In the genomic region with DNA sequence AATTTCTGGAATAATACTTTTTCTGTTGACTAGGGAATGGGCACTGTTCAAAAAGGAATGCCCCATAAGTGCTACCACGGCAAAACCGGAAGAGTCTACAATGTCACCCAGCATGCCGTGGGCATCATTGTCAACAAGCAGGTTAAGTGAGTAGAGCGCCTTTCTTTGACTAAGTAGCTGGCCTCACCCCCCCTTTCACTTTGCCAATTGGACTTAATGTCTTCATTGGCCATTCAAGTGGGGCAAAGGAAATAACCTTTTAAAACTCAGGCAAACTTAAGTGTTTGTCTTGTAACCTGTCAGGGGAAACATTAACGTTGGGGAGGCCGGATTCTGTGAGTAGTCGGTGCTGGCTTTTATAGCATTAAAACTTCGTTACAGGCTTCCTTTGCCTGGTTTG, we compare ENCODE assay signal across 23 mouse cellular contexts. TPM values are rescaled to one million over a fixed set of nuclear protein-coding genes. Genes with fewer than 3 reads are reported as not detected.
DNase-seq lines count a peak whose midpoint lies in the region; ATAC-seq and TF ChIP-seq lines count a peak whose summit lies in the region.
"Had no signal": no experiment of that assay in that cellular context is flagged by ENCODE, and none has a peak within 500 bp of the region (broad histone marks: within the 10 kb centered on the region; RNA-seq: fewer than 3 reads in every experiment).

No protein-coding gene starts in this region.

- H3K36me3 ChIP-seq in intestine, embryonic 15.5 days: peaks cover 19% of the 10 kb centered on the region
- H3K36me3 ChIP-seq in intestine, postnatal 0 days (ENCODE audit: control insufficient read depth, insufficient read depth): peaks cover 35% of the 10 kb centered on the region
- H3K36me3 ChIP-seq in lung, postnatal 0 days (ENCODE audit: insufficient read depth, low read length): peaks cover 30% of the 10 kb centered on the region; the same call in 1 of the 2 replicates
- peaks cover 62% of the 10 kb centered on the region for H3K36me3 ChIP-seq in G1E (replicated peaks)
- peaks cover 53% of the 10 kb centered on the region for H3K36me3 ChIP-seq in liver, embryonic 13.5 days

- H3K4me2 ChIP-seq in intestine, embryonic 15.5 days (replicated peaks): peak overlapping the region; percentile 70
- no peak overlapping the region for H3K4me2 ChIP-seq in intestine, postnatal 0 days (replicated peaks; ENCODE audit: low read depth)
- H3K4me2 ChIP-seq in lung, postnatal 0 days (replicated peaks; ENCODE audit: low read depth, low read length): no peak overlapping the region
- peak overlapping the region; percentile 74 for H3K4me2 ChIP-seq in liver, embryonic 13.5 days

- no peak for TF ChIP-seq CTCF in intestine, postnatal 0 days (IDR thresholded peaks at IDR 0.05; ENCODE audit: low read depth)
- TF ChIP-seq CTCF in lung, postnatal 0 days (IDR thresholded peaks at IDR 0.05): no peak
- TF ChIP-seq CTCF in G1E (IDR thresholded peaks at IDR 0.05; ENCODE audit: low read depth, low read length): no peak

- ATAC-seq in intestine, embryonic 15.5 days: no peak
- ATAC-seq in intestine, postnatal 0 days: no peak
- ATAC-seq in lung, postnatal 0 days: no peak
- no peak for ATAC-seq in G1E (ENCODE audit: extremely low read depth, insufficient number of reproducible peaks, low FRiP score, poor library complexity, severe bottlenecking)
- no peak for ATAC-seq in liver, embryonic 13.5 days (ENCODE audit: low read depth)
- ATAC-seq: CD4-positive, CD25-positive, alpha-beta regulatory T cell, adult 4 months; hindbrain, embryonic 16.5 days had no signal

- no peak for TF ChIP-seq EP300 in lung, postnatal 0 days (IDR thresholded peaks at IDR 0.05)

- 0 out of 2 replicates have a peak, but pooled peaks cover 3% of the 10 kb centered on the region for H3K4me1 ChIP-seq in intestine, embryonic 15.5 days (replicated peaks)
- no peaks in the 10 kb centered on the region; the same call in 1 of the 2 replicates for H3K4me1 ChIP-seq in intestine, postnatal 0 days (replicated peaks; ENCODE audit: control insufficient read depth, insufficient read depth, low read length)
- H3K4me1 ChIP-seq in lung, postnatal 0 days (ENCODE audit: insufficient read depth, low read depth, low read length): peaks cover 4% of the 10 kb centered on the region; the same call in 1 of the 2 replicates
- peaks cover 56% of the 10 kb centered on the region for H3K4me1 ChIP-seq in G1E (ENCODE audit: insufficient read depth, low read depth, low read length)
- H3K4me1 ChIP-seq in liver, embryonic 13.5 days (replicated peaks): peaks cover 47% of the 10 kb centered on the region

- H3K4me3 ChIP-seq in intestine, embryonic 15.5 days (replicated peaks): no peak overlapping the region
- H3K4me3 ChIP-seq in intestine, postnatal 0 days (ENCODE audit: low read depth, low read length): no peak overlapping the region
- H3K4me3 ChIP-seq in lung, postnatal 0 days (ENCODE audit: low read depth, low read length): no peak overlapping the region
- peak overlapping the region; percentile 86; the same call in 1 of the 2 replicates for H3K4me3 ChIP-seq in G1E (ENCODE audit: low read depth, low read length)
- H3K4me3 ChIP-seq in liver, embryonic 13.5 days (replicated peaks): peak overlapping the region; percentile 95

- intact Hi-C loops in gastrocnemius, postnatal 36 days (cut with DNase I): no loop called here

- peak; percentile 45 for DNase-seq in lung, postnatal 0 days (ENCODE audit: low spot score)
- DNase-seq in lung, postnatal 25 days (ENCODE audit: low spot score): no peak
- no peak for DNase-seq in G1E (ENCODE audit: low spot score)
- no peak for DNase-seq in liver, embryonic 13.5 days
- DNase-seq in gastrocnemius, postnatal 36 days: no peak
- no peak for DNase-seq in frontal cortex, postnatal 36 days (ENCODE audit: low spot score in 2 of 2)
- DNase-seq: adrenal gland, adult 2 months; cerebellum, adult 11-12 months; cerebellum, postnatal 36 days; heart, postnatal 10 days; layer of hippocampus, adult 9-11 months; right cerebral cortex, adult 18-20 months; thymus, postnatal 4 days had no signal

- 80% methylated on average over 8 of the region's 8 CpGs for WGBS in intestine, embryonic 15.5 days
- WGBS in intestine, postnatal 0 days: 63% methylated on average over 8 of the region's 8 CpGs
- WGBS in lung, postnatal 0 days: 41% methylated on average over 8 of the region's 8 CpGs
- 38% methylated on average over 8 of the region's 8 CpGs for WGBS in liver, embryonic 13.5 days (ENCODE audit: insufficient replicate concordance)

- no peak overlapping the region for H3K9ac ChIP-seq in intestine, embryonic 15.5 days
- H3K9ac ChIP-seq in intestine, postnatal 0 days (ENCODE audit: low read depth, low read length): no peak overlapping the region
- H3K9ac ChIP-seq in lung, postnatal 0 days (replicated peaks; ENCODE audit: low read depth): no peak overlapping the region
- peak overlapping the region; percentile 96 for H3K9ac ChIP-seq in liver, embryonic 13.5 days
- H3K9ac ChIP-seq: embryonic facial prominence, embryonic 12.5 days; stomach, embryonic 15.5 days had no signal

- H3K9me3 ChIP-seq in intestine, embryonic 15.5 days: no peaks in the 10 kb centered on the region
- H3K9me3 ChIP-seq in intestine, postnatal 0 days (ENCODE audit: control insufficient read depth): no peaks in the 10 kb centered on the region
- H3K9me3 ChIP-seq in lung, postnatal 0 days (ENCODE audit: low read length): no peaks in the 10 kb centered on the region
- no peaks in the 10 kb centered on the region for H3K9me3 ChIP-seq in G1E (replicated peaks)
- no peaks in the 10 kb centered on the region for H3K9me3 ChIP-seq in liver, embryonic 13.5 days (replicated peaks)
- H3K9me3 ChIP-seq: embryonic facial prominence, embryonic 12.5 days; forebrain, embryonic 12.5 days; midbrain, embryonic 12.5 days; stomach, embryonic 15.5 days had no signal

- H3K27me3 ChIP-seq in intestine, embryonic 15.5 days (replicated peaks): no peaks in the 10 kb centered on the region
- H3K27me3 ChIP-seq in intestine, postnatal 0 days (replicated peaks; ENCODE audit: control insufficient read depth, insufficient read depth, low read length): no peaks in the 10 kb centered on the region
- H3K27me3 ChIP-seq in lung, postnatal 0 days (replicated peaks; ENCODE audit: insufficient read depth, low read length): no peaks in the 10 kb centered on the region
- no peaks in the 10 kb centered on the region for H3K27me3 ChIP-seq in G1E (ENCODE audit: insufficient read depth, low read length)
- no peaks in the 10 kb centered on the region for H3K27me3 ChIP-seq in liver, embryonic 13.5 days
- H3K27me3 ChIP-seq: embryonic facial prominence, embryonic 12.5 days; forebrain, embryonic 12.5 days; midbrain, embryonic 12.5 days; stomach, embryonic 15.5 days had no signal

- H3K27ac ChIP-seq in intestine, embryonic 15.5 days: no peak overlapping the region
- no peak overlapping the region; the same call in 1 of the 2 replicates for H3K27ac ChIP-seq in intestine, postnatal 0 days (ENCODE audit: low read depth, low read length)
- H3K27ac ChIP-seq in lung, postnatal 0 days (ENCODE audit: low read length): no peak overlapping the region
- H3K27ac ChIP-seq in liver, embryonic 13.5 days: peak overlapping the region; percentile 88
- H3K27ac ChIP-seq: embryonic facial prominence, embryonic 12.5 days; forebrain, embryonic 12.5 days; kidney, postnatal 0 days; midbrain, embryonic 12.5 days; stomach, embryonic 15.5 days had no signal

RNA-seq across cellular contexts. Expression of a gene that starts 2.3 kb away (rescaled TPM):
- polyA plus RNA-seq in intestine, embryonic 15.5 days (2015; fragmentation: Nextera tagmentation; extraction: Ambion mirVana): 548 and 585 TPM in 2 replicates
- 426 and 430 TPM in 2 replicates for polyA plus RNA-seq in intestine, postnatal 0 days (2015; fragmentation: Nextera tagmentation; extraction: Ambion mirVana)
- polyA plus RNA-seq in lung, postnatal 0 days (2015; fragmentation: Nextera tagmentation; extraction: Ambion mirVana): 474 and 489 TPM in 2 replicates
- 2,344 and 2,765 TPM in 2 replicates for total RNA-seq in G1E (2014; fragmentation: Nextera tagmentation)
- 1,460 and 1,729 TPM in 2 replicates for total RNA-seq in G1E (2017)
- polyA plus RNA-seq in G1E (2012): 302 and 388 TPM in 2 replicates
- polyA plus RNA-seq in liver, embryonic 13.5 days (2015; fragmentation: Nextera tagmentation; extraction: Ambion mirVana): 460 and 482 TPM in 2 replicates
- total RNA-seq in gastrocnemius, postnatal 36 days (2021): 100 to 1,000 TPM; 104 to 128 TPM

RNA-seq across cellular contexts. Expression of a gene that starts 9.9 kb away (rescaled TPM):
- polyA plus RNA-seq in intestine, embryonic 15.5 days (2015; fragmentation: Nextera tagmentation; extraction: Ambion mirVana): 26.8 and 32.7 TPM in 2 replicates
- polyA plus RNA-seq in intestine, postnatal 0 days (2015; fragmentation: Nextera tagmentation; extraction: Ambion mirVana): 17.6 TPM in 2 replicates
- 101 and 138 TPM in 2 replicates for polyA plus RNA-seq in lung, postnatal 0 days (2015; fragmentation: Nextera tagmentation; extraction: Ambion mirVana)
- total RNA-seq in G1E (2014; fragmentation: Nextera tagmentation) (19.7 and 24.1 TPM in 2 replicates), G1E (2017) (126 and 139 TPM in 2 replicates)
- 86.7 and 87.5 TPM in 2 replicates for polyA plus RNA-seq in G1E (2012)
- polyA plus RNA-seq in liver, embryonic 13.5 days (2015; fragmentation: Nextera tagmentation; extraction: Ambion mirVana): 2.9 and 3.1 TPM in 2 replicates
- 1 to 10 TPM; 1.4 to 1.5 TPM for total RNA-seq in gastrocnemius, postnatal 36 days (2021)
- total RNA-seq: granulocyte monocyte progenitor cell, adult 5-6 weeks had no signal

RNA-seq across cellular contexts. Expression of a gene that starts 40.2 kb away (rescaled TPM):
- 27.9 and 28.7 TPM in 2 replicates for polyA plus RNA-seq in intestine, embryonic 15.5 days (2015; fragmentation: Nextera tagmentation; extraction: Ambion mirVana)
- polyA plus RNA-seq in intestine, postnatal 0 days (2015; fragmentation: Nextera tagmentation; extraction: Ambion mirVana): 21.7 and 24.0 TPM in 2 replicates
- polyA plus RNA-seq in lung, postnatal 0 days (2015; fragmentation: Nextera tagmentation; extraction: Ambion mirVana): 14.5 and 15.4 TPM in 2 replicates
- total RNA-seq in G1E (2014; fragmentation: Nextera tagmentation) (24.1 and 28.8 TPM in 2 replicates), G1E (2017) (24.0 and 27.7 TPM in 2 replicates)
- polyA plus RNA-seq in G1E (2012): 6.7 and 9.1 TPM in 2 replicates
- polyA plus RNA-seq in liver, embryonic 13.5 days (2015; fragmentation: Nextera tagmentation; extraction: Ambion mirVana): 7.8 and 9.9 TPM in 2 replicates
- total RNA-seq in gastrocnemius, postnatal 36 days (2021): 10 to 100 TPM; 15.9 to 16.8 TPM

Comparison
In these comparisons a context has a peak if more than half of its experiments do, and no peak if none do; other contexts are left out.
1. H3K4me2 ChIP-seq: peak in intestine, embryonic 15.5 days (single experiment) and liver, embryonic 13.5 days (single experiment); none in intestine, postnatal 0 days (single experiment) and lung, postnatal 0 days (single experiment).
2. H3K4me3 ChIP-seq: peak in G1E (single experiment) and liver, embryonic 13.5 days (single experiment); none in intestine, embryonic 15.5 days (single experiment), intestine, postnatal 0 days (single experiment) and lung, postnatal 0 days (single experiment).